Mouse (Mus musculus) cerebellum, adult 2 months (tissue): ENCODE results near the gene Cstf2.

Experiments used
- CTCF ChIP-seq: fragments of 200-500 bp; IDR thresholded peaks from 2 replicates; pipeline ENCODE4 v1.5.1; 2011; ENCODE audit warnings: low read depth, mild to moderate bottlenecking, control low read depth, low read length, moderate library complexity, borderline replicate concordance; ENCODE audit not compliant: insufficient read depth
- POLR2A ChIP-seq: fragments of 200-500 bp; IDR thresholded peaks from 2 replicates; pipeline ENCODE4 v1.6.1; 2011; ENCODE audit warnings: low read length, control low read depth, borderline replicate concordance; ENCODE audit not compliant: insufficient read depth

DNA sequence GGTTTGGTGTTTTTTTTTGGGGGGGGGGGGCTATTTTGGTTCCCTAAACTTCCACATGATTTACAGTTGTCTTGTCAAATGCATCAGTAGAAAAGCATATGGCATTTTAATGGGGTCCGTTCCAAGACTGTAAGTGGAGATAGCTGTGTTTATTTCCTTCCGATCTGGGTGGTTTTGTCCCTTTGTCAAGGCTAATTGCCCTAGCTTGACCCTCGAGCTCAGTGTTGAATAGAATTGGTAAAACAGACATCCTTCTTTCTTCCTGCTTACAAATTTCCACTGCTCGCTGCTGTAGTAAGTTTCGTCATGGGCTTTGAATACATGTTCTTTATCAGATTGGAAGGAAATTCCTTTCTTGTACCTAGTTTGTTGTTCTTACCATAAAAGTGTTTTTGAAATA is 38.3 kb upstream of the Cstf2 start:
- TF ChIP-seq POLR2A (no peak), CTCF (no peak)
